Mouse (Mus musculus): ENCODE data around the gene Tubg2.
A peak's percentile ranks its signal among the peaks of the same experiment; 100 is the strongest.

The Tubg2 gene

DNA sequence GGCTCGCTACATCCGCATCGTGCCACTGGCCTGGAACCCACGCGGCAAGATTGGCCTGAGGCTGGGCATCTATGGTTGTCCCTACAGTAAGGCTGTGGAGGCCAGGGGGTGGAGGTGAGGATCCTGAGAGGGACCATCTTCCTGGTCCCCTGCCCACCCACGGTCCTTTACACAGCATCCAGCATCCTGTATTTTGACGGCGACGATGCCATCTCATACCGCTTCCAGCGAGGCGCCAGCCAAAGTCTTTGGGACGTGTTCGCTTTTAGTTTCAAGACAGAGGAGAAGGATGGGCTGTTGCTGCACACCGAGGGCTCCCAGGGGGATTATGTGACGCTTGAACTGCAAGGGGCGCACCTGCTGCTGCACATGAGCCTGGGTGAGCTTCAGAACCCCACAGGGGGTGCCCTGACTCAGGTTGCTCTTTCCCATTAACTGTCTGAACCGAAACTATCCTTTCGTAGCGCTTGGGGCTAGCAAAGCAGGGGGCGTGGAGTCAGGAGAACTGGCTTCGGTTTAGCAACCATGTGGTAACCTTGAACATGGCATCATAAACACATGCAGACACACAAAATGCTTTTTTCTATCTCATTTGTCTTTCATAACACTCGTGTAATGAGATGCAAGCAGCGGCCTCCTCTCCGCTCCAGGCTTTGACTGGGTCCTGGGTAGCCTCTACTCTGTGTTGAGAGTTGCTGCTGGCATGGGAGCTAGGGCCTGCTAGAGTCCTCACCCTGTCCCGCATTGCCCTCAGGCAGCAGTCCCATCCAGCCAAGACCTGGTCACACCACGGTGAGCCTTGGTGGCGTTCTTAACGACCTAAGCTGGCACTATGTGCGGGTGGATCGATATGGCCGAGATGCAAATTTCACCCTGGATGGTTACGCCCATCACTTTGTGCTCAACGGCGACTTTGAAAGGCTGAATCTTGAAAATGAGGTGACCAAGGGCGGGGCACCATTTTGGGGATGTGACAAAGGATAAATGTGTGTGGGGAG is 22.7 kb downstream of the Tubg2 start:
- no peak for DNase-seq (ENCODE audit: low spot score)

DNA sequence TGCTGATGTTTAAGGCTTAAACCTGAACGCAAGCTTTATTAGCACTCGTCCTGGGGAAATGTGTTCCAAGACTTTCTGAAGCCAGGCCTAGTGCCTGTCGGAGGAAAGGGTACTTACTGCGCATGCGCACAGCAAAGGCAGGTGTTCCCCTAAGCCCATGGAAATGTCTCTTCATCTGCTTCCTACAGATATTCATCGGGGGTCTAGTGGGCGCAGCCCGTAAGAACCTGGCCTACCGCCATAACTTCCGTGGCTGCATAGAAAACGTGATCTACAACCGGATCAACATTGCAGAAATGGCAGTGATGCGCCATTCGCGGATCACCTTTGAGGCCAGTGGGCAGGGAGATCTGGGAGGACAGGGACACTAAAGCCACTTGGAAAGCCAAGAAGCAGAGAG is 23.6 kb downstream of the Tubg2 start:
- no peak for DNase-seq (ENCODE audit: low spot score)

DNA sequence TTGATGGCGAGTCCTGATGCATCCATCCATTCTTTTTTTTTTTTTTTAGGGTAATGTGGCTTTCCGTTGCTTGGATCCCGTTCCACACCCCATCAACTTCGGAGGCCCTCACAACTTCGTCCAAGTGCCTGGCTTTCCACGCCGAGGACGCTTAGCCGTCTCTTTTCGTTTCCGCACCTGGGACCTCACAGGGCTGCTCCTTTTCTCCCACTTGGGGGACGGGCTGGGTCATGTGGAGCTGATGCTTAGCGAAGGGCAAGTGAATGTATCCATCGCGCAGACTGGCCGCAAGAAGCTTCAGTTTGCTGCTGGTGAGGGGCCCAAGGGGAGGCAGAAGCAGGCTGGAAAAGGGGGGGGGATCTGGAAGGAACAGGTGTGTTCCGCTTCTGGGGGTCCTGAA is 24.6 kb downstream of the Tubg2 start:
- no peak for DNase-seq (ENCODE audit: low spot score)

DNA sequence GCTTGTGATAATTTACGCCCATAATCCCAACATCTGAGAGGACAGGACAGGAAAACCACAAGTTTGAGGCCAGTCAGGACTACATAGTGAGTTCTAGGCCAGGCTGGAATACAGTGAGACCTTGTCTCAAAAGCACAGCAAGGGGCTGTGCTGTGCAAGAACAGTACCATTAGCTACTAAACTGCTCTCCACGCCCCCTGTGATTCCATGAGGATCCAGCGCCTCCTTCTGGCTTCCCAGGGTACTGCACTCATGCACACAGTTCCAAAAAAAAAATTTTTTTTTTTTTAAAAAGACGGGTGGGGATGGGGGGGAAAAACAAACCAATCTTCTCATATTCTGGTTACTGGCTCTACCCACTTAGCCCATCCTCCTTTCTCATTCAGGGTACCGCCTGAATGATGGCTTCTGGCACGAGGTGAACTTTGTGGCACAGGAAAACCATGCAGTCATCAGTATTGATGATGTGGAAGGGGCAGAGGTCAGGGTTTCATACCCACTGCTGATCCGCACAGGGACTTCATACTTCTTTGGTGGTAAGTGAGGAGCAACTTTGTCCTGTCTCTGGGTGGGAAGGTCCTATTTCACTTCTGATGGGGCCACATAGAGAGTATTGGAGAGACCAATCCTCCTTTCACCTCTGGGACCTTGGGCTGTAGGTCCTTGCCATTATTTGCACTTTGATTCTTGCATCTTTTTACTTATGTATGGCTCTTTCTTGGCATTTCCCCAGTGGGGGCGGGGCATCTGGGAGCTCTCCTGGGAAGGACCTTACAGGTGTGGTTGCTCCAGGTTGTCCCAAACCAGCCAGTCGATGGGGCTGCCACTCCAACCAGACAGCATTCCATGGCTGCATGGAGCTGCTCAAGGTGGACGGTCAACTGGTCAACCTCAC is 25.4 kb downstream of the Tubg2 start:
- peak; percentile 74 for DNase-seq (ENCODE audit: low spot score)

DNA sequence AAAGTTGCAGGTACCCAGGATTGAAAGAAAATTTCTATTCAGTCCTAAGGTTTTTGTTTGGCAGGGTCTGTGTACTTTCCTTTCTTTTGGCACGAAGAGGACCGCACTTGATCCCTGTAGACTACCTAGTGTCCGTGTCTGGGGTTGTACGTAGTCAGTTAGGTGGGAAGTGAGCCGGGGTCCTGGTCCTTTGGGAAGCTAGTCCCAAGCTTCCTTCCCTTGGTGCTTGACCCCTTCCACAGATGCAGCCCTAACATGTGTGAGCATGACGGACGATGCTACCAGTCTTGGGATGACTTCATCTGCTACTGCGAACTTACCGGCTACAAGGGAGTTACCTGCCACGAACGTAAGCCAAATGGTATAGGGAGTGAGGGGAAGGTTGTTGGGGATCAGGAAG is 26.3 kb downstream of the Tubg2 start:
- DNase-seq (ENCODE audit: low spot score) = no peak

DNA sequence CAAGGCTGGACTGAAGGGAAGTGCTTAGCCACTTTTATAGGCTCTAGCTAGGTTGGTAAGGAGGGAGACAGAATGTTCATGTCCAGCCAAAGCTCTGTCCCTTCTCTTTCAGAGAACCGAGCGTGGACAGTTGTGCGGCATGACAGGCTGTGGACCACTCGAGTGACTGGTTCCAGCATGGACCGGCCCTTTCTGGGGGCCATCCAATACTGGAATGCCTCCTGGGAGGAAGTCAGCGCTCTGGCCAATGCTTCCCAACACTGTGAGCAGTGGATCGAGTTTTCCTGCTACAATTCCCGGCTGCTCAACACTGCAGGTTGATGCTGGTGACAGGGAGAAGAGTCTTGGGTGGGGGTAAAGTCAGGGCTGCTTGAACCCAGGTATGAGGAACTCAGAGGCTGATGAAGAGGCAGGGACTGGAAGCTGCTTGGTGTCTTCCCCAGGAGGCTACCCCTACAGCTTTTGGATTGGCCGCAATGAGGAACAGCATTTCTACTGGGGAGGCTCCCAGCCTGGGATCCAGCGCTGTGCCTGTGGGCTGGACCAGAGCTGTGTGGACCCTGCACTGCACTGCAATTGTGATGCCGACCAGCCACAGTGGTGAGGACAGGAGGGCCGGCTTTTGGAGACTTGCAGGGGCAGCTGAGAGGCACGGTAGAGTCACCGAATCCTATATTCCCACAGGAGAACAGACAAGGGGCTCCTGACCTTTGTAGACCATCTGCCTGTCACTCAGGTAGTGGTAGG is 27.2 kb downstream of the Tubg2 start:
- no peak for DNase-seq (ENCODE audit: low spot score)

DNA sequence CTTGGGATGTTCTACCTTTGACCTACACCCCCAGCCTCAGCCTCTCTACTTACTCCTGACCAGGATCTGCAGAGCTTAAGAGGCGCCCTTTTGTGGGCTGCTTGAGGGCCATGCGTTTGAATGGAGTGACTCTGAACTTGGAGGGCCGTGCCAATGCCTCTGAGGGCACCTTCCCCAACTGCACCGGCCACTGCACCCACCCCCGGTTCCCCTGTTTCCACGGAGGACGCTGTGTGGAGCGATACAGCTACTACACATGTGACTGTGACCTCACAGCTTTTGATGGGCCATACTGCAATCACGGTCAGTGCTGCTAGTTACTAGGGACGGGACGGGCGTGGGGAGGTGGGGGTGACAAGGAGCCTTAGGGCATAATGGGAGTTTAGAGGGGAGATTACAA is 29.3 kb downstream of the Tubg2 start:
- no peak for DNase-seq (ENCODE audit: low spot score)

DNA sequence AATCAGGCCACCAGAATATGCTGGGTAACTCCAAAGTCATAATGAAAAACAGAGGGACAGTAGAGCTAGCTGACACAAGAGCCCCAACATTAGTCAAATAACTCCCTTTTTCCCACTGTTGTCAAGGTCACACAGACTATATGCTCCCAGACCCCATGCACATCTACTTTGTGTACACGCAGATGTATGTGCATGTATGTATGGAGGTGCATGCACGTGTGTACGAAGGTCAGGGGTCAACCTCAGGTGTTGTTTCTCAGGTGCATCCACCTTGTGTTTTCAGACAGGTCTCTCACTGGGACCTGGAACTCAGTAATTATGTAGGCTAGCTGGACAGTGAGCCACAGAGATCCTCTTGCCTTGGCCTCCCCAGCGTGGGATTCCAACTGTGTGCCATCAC is 29.7 kb downstream of the Tubg2 start:
- no peak for DNase-seq (ENCODE audit: low spot score)

DNA sequence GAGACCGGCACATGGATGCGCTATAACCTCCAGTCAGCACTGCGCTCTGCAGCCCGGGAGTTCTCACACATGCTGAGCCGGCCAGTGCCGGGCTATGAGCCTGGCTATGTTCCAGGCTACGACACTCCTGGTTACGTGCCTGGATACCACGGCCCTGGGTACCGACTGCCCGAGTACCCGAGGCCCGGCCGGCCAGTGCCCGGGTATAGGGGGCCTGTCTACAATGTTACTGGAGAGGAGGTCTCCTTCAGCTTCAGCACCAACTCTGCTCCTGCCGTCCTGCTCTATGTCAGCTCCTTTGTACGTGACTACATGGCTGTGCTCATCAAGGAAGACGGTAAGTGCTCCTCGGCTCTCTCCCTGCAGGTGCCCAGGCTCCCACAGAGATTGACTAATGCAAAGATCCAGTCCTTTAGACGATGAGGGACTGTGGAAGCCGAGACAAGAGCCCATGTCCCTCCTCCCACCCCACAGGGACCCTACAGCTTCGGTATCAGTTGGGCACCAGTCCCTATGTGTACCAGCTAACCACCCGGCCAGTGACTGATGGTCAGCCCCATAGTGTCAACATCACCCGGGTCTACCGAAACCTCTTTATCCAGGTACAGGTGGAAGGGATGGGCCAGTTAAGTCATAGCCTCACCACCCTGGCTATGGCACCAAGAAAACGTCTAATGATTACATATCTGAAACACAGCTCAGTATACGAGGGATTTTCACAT is 31.0 kb downstream of the Tubg2 start:
- DNase-seq (ENCODE audit: low spot score) = no peak

DNA sequence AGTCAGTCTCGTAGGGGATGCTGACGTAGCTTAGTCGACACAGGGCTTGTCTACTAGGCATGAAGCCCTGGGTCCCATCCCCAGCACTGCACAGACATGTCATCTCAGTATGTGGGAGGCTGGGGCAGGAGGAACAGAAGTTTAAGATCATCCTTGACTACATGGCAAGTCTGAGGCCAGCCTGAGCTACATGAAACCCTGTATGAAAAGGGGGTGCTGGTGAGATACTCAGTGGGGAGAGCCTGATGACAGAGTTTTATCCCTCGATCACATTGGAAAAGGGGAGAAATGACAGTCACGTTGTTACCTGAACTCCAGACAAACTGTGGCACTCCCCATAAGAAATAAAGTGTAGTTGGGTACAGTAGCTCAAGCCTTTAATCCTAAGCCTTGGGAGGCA is 31.8 kb downstream of the Tubg2 start:
- no peak for DNase-seq (ENCODE audit: low spot score)

DNA sequence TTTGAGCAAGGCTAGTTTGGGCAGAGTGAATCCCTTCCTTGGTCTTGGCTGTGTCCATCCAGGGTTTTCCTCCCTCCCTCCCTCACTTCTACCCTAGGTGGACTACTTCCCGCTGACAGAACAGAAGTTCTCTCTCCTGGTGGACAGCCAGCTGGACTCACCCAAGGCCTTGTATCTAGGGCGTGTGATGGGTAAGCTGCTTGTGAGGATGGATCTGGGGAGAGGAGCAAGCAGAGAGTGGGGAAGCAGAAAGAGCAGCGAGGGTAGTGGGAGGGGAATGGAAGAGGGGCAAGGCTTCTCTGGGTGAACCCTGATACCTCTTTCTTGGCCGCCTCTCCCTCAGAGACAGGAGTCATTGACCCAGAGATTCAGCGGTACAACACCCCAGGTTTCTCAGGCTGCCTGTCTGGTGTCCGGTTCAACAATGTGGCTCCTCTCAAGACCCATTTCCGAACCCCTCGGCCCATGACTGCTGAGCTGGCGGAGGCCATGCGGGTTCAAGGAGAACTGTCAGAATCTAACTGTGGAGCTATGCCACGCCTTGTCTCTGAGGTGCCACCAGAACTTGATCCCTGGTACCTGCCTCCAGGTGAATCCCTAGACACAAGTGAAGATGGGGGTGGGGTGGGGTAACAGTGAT is 32.6 kb downstream of the Tubg2 start:
- DNase-seq (ENCODE audit: low spot score) = no peak

DNA sequence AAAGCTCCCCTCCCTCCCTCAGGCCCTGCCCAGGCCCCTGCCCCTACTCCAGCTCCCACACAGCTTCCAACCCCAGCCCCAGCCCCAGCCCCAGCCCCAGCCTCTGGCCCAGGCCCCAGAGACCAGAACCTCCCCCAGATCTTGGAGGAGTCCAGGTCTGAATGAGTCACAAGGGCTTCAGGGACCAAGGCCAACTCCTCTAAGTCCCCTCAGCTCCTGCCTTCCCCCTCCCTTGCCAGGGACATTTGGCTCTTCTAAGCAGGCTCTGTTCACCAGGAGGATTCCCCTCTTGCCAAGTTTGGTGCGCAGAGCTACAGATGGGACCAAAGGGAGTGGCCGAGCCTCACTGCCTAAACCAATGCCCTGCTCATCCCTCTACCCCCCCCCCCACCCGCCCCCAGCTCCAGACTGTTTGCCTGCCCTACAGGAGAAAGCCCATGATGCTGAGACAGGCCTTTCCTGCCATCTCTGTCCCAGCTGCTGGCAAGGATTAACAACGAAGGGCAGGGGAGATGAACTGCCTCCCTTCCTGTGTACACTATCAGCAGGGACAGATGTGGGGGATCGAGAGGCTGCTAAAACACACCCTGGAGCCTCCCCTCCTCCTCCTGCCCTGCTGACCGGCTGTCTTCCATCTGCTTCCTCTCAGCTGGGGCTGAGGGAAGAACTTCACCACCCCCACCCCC is 33.9 kb downstream of the Tubg2 start:
- peak; percentile 93 for DNase-seq (ENCODE audit: low spot score)

DNA sequence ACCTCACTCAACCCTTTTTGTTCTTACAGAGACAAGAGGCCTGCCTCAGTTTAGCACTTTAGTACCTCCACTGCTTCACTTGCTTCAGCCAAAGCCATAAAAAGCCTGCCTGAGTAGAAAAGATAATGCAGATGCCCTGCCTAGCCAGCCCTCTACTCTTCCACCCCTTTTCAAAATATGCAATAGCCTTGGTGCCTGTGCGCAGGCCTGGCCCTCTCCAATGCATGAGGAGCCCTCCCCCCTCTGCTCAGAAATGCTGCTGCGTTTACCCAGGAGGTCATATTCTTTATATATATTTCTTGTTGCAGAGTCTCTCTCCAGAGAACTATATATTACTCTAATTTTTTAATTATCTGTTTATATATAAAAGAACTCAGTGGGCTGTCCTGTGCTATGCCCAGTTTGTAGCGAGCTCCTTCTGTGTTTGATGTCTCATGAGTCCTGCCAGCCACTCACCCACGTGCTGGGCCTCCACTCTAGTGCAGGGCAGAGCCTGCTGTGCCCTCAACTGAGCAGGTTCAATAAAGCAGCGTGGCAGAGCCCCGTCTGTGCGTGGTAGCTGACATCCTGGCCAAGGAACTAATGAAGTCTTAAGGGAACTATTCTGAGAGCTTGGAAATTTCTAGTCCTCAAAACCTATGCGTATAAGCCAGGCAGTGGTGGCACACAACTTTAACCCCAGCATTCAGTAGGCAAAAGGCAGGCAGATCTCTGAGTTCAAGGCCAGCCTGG is 34.6 kb downstream of the Tubg2 start:
- peak; percentile 43 for DNase-seq (ENCODE audit: low spot score)

DNA sequence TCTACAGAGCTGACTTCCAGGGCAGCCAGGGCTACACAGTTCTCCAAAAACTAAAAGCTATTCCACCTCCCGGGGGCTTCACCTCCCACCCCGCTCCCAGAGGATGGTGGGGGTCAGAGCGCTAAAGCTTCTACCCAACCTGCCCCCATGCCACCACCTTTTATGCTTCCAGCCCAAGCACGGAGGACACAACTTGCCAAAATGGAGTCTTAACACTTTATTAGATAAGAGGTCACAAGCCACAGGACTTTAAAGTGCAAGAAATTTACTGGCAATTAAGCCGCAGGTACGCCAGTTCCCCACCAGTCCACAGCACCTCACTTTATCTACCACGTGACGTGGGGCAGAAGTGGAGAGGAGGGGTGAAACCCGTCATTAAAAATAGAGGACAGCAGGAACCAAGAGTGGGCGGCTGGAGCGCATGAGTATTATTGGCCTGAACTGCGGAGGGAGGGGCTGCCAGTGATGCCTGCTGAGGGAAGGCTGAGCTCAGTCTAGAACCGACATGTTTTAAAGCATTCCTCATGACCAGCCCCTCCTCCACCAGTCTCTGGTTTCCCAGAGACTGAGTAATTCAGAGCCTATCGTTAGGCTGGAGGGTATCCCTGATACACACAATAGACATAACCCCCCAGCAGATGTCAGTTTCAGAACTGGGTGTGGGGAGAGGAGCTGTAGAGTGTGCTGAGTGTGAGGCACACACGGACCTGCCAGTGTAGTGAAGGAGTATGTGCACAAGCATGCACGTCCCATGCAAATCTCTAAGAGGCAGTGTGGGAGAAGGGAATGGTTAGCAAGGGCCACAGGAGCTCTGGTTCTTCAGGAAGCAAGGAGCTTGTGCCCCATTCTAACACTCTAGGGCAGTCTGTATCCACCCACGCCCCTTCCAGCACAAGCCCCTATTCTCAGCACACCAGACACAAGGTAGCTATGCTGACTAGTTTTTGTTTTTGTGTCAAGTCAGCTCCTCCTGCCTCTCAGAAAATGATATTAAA is 35.5 kb downstream of the Tubg2 start:
- DNase-seq (ENCODE audit: low spot score) = no peak

DNA sequence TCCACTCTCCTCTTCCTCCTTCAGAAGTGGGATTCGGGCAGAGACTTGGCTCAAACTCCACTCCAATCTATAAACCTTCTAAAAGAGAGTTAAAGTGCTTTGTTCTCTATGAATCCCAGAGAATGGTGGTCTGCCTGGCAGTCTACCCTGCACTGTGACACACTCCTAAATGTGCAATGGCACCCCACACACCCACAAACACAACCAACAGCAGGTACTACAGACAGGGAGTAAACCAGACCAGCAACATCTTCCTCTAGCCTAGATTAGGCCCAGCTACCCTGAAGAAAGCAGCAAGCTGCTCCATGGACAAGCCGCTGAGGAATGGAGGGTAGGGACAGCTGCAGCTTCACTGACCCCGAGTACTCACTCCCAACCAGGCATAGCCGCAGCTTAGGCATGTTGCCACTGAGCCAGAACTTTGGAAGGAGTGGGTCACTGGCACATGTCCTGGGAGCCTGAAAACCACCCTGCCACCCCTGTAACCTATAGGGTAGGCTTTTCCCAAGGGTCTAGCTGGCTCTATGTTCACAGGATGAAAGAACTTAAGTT is 36.3 kb downstream of the Tubg2 start:
- DNase-seq (ENCODE audit: low spot score) = no peak

DNA sequence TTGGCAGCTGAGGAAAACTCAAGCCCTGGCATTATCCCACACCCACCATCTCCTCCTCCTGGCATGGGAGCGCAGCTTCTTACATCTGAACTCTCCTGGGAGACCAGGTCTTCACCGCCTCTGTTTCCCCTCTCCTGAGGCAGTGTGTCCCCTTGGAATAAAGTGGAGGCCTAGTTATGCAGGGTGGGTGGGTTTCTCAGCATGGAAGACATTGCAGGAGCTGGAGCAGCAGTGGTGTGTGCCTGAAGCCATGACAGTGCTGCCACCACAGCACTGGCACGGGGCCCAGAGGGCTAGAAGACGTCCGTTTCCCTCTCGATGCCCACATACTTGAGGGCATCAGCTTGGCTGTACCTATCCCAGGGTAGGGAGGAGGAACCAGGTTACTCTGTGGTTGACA is 36.9 kb downstream of the Tubg2 start:
- no peak for DNase-seq (ENCODE audit: low spot score)

DNA sequence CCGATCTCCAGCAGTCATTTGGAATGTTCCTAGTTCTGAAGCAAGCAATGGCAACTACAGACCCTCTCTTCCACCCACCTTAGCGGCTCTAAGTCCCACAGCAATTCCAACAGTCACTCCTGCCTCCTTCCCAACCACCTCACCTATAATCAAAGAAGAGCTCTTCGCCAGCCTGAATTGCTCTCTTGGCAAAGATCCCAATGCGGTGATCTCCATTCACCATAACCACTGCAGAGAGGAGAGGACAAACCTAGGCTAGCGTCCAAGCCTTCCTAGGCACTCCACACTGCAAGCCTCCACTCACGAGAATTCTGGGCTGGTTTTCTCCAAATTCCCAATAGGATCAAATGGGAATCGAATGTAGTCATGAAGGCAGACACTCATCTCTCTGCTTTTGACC is 37.4 kb downstream of the Tubg2 start:
- no peak for DNase-seq (ENCODE audit: low spot score)

DNA sequence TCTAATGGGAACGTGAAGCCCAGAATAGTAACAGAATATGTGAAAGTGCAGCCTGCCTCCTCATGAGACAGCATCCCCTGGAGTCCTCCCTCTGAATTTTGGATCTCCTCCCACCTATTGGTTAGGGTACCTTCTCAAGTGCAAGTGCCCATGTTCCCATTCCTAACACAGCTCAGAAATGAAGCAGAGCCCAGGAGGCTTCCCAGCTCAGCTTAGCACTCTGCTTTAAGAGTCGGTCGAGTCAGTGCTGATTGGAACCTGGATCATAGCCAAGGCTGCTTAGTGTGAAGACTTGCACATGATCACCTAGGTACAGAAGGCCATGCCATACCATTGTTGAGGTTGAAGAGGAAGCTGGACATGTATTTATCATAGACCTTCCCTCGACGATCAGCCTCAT is 38.4 kb downstream of the Tubg2 start:
- no peak for DNase-seq (ENCODE audit: low spot score)
